Mouse (Mus musculus) hindbrain, embryonic 11.5 days (tissue): Measurements from ENCODE around the gene Axdnd1. TPM values are rescaled to one million over a fixed set of nuclear protein-coding genes. Genes with fewer than 3 reads are reported as not detected.
A peak's percentile ranks its signal among the peaks of the same experiment; 100 is the strongest.
"Not testable (repeated sequence)": the region's sequence is repeated elsewhere in the genome, so short reads cannot be mapped to it uniquely, and the experiment has no call there.

Source experiments
- ATAC-seq: fragments of 200-750 bp; cut with Nextera tagmentation; 2 replicates; pipeline ENCODE4 v1.8.0; 2017; ENCODE audit warnings: mild to moderate bottlenecking, moderate TSS enrichment, moderate library complexity; ENCODE audit not compliant: low FRiP score
- DNase-seq: peaks from one replicate; pipeline ENCODE4 v3.0.0-alpha.2; 2015; ENCODE audit warnings: low spot score
- H3K27ac ChIP-seq: fragments of 300-500 bp; sonication (generic); 2 replicates; pipeline ENCODE4 v1.5.1; 2014; ENCODE audit warnings: mild to moderate bottlenecking, low read depth, low read length
- H3K27me3 ChIP-seq: fragments of 300-500 bp; sonication (generic); 2 replicates; pipeline ENCODE4 v1.6.1; 2014; ENCODE audit warnings: mild to moderate bottlenecking, low read length, moderate library complexity, mixed read lengths; ENCODE audit not compliant: control insufficient read depth, insufficient read depth
- H3K36me3 ChIP-seq: fragments of 300-500 bp; sonication (generic); 2 replicates; pipeline ENCODE4 v1.6.1; 2014; ENCODE audit warnings: mild to moderate bottlenecking, low read length, moderate library complexity, mixed read lengths; ENCODE audit not compliant: control insufficient read depth, insufficient read depth
- H3K4me1 ChIP-seq: fragments of 300-500 bp; sonication (generic); replicated peaks from 2 replicates; pipeline ENCODE4 v1.6.1; 2014; ENCODE audit warnings: low read length, mixed read lengths; ENCODE audit not compliant: control insufficient read depth, insufficient read depth
- H3K4me2 ChIP-seq: fragments of 300-500 bp; sonication (generic); replicated peaks from 2 replicates; pipeline ENCODE4 v1.6.1; 2014; ENCODE audit warnings: mild to moderate bottlenecking, low read depth, low read length
- H3K4me3 ChIP-seq: fragments of 300-500 bp; sonication (generic); 2 replicates; pipeline ENCODE4 v1.5.1; 2014; ENCODE audit warnings: low read depth, low read length
- H3K9ac ChIP-seq: fragments of 300-500 bp; sonication (generic); 2 replicates; pipeline ENCODE4 v1.6.1; 2014; ENCODE audit warnings: low read depth, low read length
- H3K9me3 ChIP-seq: fragments of 300-500 bp; sonication (generic); 2 replicates; pipeline ENCODE4 v1.6.1; 2016; ENCODE audit warnings: low read length; ENCODE audit not compliant: control insufficient read depth
- WGBS: fragments of 180-500 bp; shearing (Covaris S2); extraction: QIAGEN DNeasy Blood & Tissue Kit; methylation state at CpG from one replicate; pipeline ENCODE4 v1.1.7; 2014; 5-methylcytosine and 5-hydroxymethylcytosine counted together
- polyA plus RNA-seq: library from polyadenylated mRNA; unstranded; fragments of >200 nt; fragmentation: Nextera tagmentation; extraction: Ambion mirVana; gene quantifications from 2 replicates; pipeline ENCODE4 v1.2.1, GENCODE M21; 2014

The Axdnd1 gene
- polyA plus RNA-seq, 1 experiment from 2014 or later = 0.28 TPM

DNA sequence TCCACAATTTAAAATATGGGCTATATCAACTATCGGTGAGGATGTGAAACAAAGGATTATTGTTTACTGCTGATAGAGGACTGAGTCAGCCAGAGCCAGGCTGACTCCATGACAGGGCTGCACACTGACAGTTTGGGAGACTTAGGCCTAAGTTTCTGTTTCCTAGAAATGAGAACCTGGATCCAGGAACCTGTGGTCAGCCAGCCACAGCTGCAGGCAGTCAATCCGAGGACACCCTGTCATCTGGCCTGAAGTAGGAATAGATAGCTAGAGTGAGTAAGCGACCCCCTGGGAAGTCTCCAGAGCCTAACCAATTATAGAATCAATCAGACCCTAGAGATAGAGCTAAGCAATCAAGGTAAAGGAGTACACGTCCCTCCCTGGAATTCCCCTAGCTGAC, 76.5 kb downstream of the Axdnd1 start:
- no peak for DNase-seq
- Histone ChIP-seq H3K4me1 (no peaks in the 10 kb centered on the region), H3K36me3 (no peaks in the 10 kb centered on the region), H3K4me2 (no peak overlapping the region), H3K27ac (no peak overlapping the region), H3K4me3 (no peak overlapping the region), H3K9ac (no peak overlapping the region), H3K27me3 (no peaks in the 10 kb centered on the region), H3K9me3 (no peaks in the 10 kb centered on the region)
- no peak for ATAC-seq
- 75% methylated on average over 4 of the region's 4 CpGs for WGBS

DNA sequence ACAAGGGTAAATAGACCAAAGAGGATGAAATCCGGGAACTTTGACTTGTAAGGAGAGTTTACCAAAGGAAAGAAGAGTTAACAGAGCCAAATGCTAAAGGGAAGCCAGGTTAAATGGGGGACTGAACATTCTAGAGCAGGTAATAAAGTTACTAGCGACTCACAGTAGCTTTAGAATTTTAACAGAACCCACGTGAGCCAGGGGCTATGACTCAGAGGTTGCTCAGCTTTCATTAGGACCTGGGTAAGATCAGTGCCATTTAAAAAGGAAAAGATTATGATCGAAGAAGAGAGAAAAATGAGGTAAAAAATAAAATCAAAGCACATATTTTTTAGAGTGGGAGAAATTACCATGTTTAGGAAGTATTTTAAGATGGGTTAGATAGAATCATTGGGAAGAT, 80.1 kb downstream of the Axdnd1 start:
- Histone ChIP-seq H3K27me3 (no peaks in the 10 kb centered on the region), H3K4me2 (no peak overlapping the region), H3K36me3 (no peaks in the 10 kb centered on the region), H3K27ac (no peak overlapping the region), H3K9me3 (no peaks in the 10 kb centered on the region), H3K4me3 (no peak overlapping the region), H3K9ac (no peak overlapping the region), H3K4me1 (no peaks in the 10 kb centered on the region)
- WGBS = 80% methylated on average over 4 of the region's 4 CpGs
- ATAC-seq (no peak), DNase-seq (no peak)

DNA sequence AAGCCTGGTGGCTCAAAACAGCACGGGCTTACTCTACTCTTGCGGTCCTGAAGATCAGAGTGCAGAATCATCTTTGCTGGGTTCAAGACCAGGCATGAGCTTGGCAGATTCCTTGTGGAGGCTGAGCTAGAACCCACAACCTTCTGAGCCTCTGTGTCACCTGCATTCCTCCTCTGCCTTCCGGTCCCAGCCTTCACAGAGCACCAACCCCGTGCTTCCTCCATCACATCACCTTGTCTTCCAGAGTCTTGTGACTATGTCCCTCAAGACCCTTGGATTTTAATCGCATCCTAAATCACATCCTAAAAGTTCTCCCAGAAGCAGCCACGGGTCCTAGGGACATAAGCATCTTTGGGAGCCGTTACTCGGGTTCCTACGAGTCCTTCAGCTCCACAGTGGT, 97.8 kb downstream of the Axdnd1 start:
- H3K4me3 ChIP-seq = no peak overlapping the region
- no peaks in the 10 kb centered on the region for H3K9me3 ChIP-seq
- no peak for DNase-seq
- H3K4me2 ChIP-seq = no peak overlapping the region
- no peak for ATAC-seq
- 88% methylated on average over 9 of the region's 9 CpGs for WGBS
- H3K36me3 ChIP-seq = no peaks in the 10 kb centered on the region
- H3K27ac ChIP-seq = no peak overlapping the region
- H3K9ac ChIP-seq = no peak overlapping the region
- no peaks in the 10 kb centered on the region for H3K4me1 ChIP-seq
- H3K27me3 ChIP-seq = no peaks in the 10 kb centered on the region

DNA sequence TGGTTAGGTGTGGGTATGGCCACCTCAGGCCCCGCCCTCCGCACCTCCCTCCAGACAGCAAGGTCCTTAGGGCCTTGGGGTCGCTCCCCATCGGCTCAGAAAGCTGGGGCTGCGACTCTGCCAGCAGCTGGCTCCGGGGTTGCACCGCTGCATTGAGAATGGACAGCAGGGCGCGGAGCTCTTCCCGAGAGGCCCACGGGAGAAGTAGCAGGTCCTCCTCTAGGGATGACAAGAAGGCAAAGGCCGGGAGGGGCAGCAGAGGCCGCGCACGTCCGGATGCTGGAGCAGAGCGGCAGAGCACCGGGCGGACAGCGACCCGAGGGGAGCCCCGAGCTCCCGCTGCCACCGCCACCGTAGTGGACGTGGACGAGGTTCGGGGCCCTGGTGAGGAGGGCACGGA, 110.3 kb downstream of the Axdnd1 start, which contains the start of gene Nphs2:
Gene Nphs2, plus strand, starts transcription at position 98 of the 400 bp plus-strand sequence.
- peak within 1 kb of the TSS; percentile 39; the same call in 1 of the 2 replicates for H3K4me2 ChIP-seq
- peaks cover 21% of the 10 kb centered on the region for H3K27me3 ChIP-seq
- no peak within 1 kb of the TSS for H3K27ac ChIP-seq
- H3K36me3 ChIP-seq = no peaks in the 10 kb centered on the region
- 5% methylated on average over 29 of the region's 29 CpGs for WGBS
- H3K4me3 ChIP-seq = peak within 1 kb of the TSS; percentile 8; the same call in 1 of the 2 replicates
- H3K4me1 ChIP-seq = no peaks in the 10 kb centered on the region
- DNase-seq = peak; percentile 34
- no peak for ATAC-seq
- no peak within 1 kb of the TSS for H3K9ac ChIP-seq
- no peaks in the 10 kb centered on the region for H3K9me3 ChIP-seq

DNA sequence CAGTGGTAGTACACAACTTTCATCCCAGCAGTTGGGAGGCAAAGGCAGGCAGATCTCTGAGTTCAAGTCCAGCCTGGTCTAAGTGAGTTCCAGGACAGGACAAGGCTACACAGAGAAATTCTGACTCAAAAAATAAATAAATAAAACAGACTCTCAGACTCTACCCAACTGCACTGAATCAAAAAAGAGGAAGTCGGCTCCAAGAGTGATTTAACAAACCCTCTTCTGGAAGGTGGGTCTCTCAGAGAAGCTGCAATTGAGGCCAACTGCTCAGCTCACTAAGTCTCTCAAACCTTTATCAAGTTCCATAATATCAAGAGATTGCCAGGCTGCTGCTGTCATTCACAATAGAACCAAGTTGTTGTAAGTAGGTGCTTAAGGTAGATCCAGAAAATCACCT, 112.4 kb downstream of the Axdnd1 start:
- ATAC-seq (no peak), DNase-seq (no peak)
- Histone ChIP-seq H3K27me3 (peaks cover 31% of the 10 kb centered on the region), H3K4me3 (no peak overlapping the region), H3K4me1 (no peaks in the 10 kb centered on the region), H3K27ac (no peak overlapping the region), H3K9ac (no peak overlapping the region), H3K4me2 (no peak overlapping the region), H3K9me3 (no peaks in the 10 kb centered on the region), H3K36me3 (no peaks in the 10 kb centered on the region)
- WGBS = 87% methylated on average over 1 of the region's 1 CpGs

DNA sequence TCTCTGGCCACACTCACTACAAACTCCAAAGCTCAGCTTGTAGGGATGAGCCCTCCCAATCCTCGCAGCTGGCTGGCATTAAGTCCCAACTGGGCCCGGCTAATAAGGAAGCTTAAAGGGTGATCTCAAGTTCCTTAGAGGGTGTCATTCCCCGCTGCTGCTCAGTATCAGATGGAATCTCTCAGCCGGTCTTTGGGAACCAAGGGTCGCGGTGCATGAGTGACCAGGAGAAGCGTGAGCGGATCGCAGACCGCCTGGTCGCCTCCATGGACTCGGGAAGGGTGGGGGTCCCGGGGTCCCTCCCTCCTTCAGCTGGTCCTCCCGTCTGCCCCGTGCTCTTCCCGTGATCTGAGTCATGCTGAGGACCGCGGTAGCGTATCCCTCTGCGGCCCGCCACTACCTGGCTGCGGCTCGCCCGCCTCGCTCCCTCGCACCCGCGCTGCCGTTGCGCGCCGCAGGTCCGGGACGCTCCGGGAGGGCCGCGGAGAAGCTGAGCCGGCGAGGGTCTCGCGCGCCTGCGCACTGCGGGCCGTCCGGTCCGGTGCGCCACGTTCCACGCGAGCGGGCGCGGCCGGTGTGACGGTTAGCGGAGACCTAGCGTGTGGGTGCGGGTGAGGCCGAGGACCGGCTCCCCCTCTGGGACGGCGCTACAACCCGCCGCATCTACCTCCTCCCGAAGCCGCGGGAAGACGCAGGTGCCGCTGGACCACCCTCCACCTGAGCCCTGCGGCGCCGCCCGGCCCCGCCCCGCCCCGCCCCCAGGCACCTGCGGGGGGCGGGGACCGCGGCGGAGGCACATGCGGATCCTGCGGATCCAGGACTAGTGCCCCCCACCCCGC, 117.8 kb downstream of the Axdnd1 start, which contains the start of gene Tdrd5:
Gene Tdrd5, minus strand, starts transcription at position 754 of the 839 bp plus-strand sequence.
- no peak within 1 kb of the TSS for H3K27ac ChIP-seq
- no peaks in the 10 kb centered on the region for H3K36me3 ChIP-seq

DNA sequence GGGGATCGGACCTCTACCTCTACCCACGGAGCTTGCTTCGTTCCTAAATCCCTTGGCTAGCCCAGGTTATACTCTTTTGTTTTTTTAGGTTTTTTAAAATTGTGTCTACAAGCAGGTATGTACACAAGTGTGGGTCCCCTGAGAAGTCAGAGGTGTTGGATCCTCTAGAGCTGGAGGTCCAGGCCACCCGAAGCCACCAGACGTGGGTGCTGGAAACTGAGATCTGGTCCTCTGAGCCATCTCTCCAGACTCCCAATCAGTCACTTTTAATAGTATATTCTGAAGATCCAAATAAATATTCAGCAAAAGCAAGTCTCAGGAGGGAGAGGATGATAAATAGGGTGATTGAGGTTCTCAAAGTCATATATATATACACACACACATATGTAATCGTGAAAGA, 130.9 kb downstream of the Axdnd1 start:
- no peaks in the 10 kb centered on the region for H3K4me1 ChIP-seq
- WGBS = 97% methylated on average over 6 of the region's 6 CpGs
- no peak overlapping the region for H3K27ac ChIP-seq
- no peak overlapping the region for H3K4me3 ChIP-seq
- H3K9ac ChIP-seq = no peak overlapping the region
- no peak overlapping the region for H3K4me2 ChIP-seq
- H3K9me3 ChIP-seq = no peaks in the 10 kb centered on the region
- DNase-seq (no peak), ATAC-seq (no peak)
- H3K27me3 ChIP-seq = no peaks in the 10 kb centered on the region
- no peaks in the 10 kb centered on the region for H3K36me3 ChIP-seq

More for the DNA sequence above, 117.8 kb downstream of the Axdnd1 start, which contains the start of gene Tdrd5:
- ATAC-seq (peak; percentile 80), DNase-seq (peak; percentile 74)
- Histone ChIP-seq H3K9me3 (no peaks in the 10 kb centered on the region), H3K27me3 (peaks cover 30% of the 10 kb centered on the region), H3K9ac (peak within 1 kb of the TSS; percentile 56), H3K4me1 (no peaks in the 10 kb centered on the region), H3K4me3 (peak within 1 kb of the TSS; percentile 68), H3K4me2 (peak within 1 kb of the TSS; percentile 98)
- WGBS = under 1% methylated on average over 79 of the region's 85 CpGs

DNA sequence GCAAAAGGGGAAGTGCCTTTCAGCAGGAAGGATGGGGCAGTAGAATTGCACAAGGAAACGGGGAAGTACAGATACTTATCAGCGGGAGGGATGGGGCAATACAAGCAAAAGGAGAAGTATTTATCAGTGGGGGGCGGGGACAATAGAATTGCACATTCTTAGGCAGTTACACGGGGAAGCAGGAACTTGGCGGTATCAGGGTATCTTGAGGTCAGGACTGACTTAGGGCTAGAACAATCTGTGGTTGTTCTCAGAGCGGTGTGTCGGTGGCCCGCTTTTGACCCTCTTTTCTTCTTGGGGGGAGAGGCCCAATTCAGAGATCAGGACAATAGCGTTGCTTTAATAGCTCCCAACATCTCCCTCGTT, 131.8 kb downstream of the Axdnd1 start:
- H3K9me3 ChIP-seq, DNase-seq, H3K4me3 ChIP-seq, H3K27me3 ChIP-seq, H3K36me3 ChIP-seq, H3K4me2 ChIP-seq, ATAC-seq, H3K4me1 ChIP-seq, H3K9ac ChIP-seq, H3K27ac ChIP-seq: not testable (repeated sequence)
- 84% methylated on average over 10 of the region's 10 CpGs for WGBS
